Mouse (Mus musculus): ENCODE results near the gene Ttc30a2.
A peak's percentile ranks its signal among the peaks of the same experiment; 100 is the strongest.
"Not testable (repeated sequence)": the region's sequence is repeated elsewhere in the genome, so short reads cannot be mapped to it uniquely, and the experiment has no call there.

The Ttc30a2 gene

GRCm38 (mm10) chr2:75980933-75981439 is 3.0 kb upstream of the Ttc30a2 start:
- DNase-seq, result not testable (repeated sequence)

DNA sequence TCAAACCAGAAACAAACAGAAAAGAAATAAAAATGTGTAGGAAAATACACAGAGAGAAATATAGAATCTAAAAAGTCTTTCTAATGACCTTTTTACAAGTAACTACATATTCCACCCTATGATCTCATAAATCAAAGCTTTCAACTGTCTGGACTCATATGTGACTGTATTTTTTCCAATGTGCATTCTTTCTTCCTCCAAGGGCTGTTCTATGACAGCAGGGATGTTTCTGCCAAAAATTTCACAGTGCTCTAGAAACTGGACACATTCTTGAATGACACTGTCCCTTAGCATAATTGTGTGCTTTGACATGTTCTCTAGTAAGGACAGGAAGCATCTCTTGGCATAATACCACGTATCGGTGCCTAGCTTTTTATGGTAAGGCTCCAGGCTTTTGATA is 1.9 kb downstream of the Ttc30a2 start:
- DNase-seq, result not testable (repeated sequence)

GRCm38 (mm10) chr2:75974131-75974530 is 3.8 kb downstream of the Ttc30a2 start:
- no peak for DNase-seq

GRCm38 (mm10) chr2:75964972-75965371 is 13.0 kb downstream of the Ttc30a2 start:
- peak; percentile 46 to 64 for DNase-seq

DNA sequence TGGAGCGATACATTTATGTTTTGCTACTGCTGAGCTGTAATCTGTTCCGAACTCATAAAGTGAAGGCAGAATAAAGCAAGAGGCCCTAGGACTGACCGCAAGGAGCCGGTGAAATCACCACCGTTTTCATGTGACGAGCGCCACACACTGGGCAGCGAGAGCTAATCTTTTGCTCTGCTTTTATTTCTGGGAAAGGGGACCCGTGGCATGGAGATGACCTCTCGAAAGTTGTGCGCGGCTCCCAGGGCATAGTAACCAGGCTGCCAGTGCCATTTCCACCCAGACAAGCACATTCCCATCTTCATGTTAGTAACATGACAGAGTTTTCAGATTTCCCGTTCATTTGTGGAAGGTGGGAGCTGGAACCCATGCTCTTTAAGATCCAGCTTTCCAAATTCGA is 13.5 kb downstream of the Ttc30a2 start:
- peak; percentile 63 to 67 for DNase-seq

DNA sequence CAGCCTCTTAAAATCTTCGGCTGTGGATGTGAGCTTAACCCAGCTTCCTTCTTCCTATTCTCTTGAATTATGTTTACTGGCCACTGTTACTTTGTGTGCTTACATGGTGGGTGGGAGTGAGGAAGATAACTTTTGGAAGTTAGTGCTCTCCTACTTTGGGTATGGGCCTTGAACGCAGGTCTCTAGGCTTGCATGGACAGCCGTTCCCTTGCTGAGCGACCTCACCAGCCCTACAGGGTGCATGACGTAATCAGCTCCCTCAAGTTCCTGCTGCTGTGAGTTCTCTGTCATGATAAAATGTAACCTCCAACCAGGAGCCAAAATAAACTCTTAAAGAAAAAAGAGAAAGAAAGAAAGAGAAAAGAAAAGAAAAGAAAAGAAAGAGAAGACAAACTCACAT is 13.9 kb downstream of the Ttc30a2 start:
- no peak for DNase-seq

- no peak for DNase-seq
Measured at GRCm38 (mm10) chr2:75963211-75963840, 14.6 kb downstream of the Ttc30a2 start.

DNA sequence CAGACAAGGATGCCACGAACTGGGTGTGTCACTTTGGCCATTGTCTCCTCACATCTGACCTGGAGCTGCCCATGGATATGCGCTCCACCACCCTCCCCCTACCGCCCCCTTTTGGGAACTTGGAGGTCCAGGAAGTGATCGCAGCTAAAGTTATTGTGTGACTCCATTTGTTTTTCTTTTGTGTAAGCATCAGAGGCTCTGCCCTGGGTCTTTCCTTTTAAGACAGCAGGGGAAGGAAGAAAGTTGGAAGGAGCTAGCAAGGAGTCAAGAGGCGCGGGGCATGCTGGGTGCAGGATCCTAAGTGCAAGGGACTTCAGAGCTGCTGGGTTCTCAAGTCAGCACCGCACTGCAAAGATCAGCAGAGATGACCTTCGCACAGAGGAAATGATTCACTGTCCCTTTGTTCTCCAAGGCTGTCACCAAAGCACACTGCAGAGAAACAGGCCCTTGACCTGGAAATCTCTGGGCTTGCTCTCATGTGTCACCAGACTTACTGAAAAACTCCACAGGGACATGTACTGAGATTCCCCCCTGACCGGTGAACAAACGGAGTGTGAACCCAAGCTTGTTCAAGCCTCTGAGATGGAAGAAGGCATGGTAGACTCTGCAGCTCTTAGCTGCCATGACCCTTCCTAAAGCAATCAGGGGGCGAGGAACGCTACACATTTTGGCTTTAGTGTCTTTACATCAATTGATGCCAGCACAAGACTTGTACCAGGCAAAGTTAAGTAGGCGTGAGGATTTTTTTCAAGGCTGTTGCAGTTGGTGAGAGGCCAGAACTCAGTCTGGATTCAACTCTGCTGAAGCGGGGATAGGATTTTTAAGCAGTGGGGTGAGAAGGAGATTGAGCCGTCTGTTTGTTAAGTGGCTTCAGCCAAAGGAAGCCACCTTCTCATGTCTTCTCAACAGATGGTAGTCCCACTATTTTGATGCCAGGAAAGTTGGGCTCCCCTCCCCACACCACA is 17.3 kb downstream of the Ttc30a2 start:
- no peak for DNase-seq

DNA sequence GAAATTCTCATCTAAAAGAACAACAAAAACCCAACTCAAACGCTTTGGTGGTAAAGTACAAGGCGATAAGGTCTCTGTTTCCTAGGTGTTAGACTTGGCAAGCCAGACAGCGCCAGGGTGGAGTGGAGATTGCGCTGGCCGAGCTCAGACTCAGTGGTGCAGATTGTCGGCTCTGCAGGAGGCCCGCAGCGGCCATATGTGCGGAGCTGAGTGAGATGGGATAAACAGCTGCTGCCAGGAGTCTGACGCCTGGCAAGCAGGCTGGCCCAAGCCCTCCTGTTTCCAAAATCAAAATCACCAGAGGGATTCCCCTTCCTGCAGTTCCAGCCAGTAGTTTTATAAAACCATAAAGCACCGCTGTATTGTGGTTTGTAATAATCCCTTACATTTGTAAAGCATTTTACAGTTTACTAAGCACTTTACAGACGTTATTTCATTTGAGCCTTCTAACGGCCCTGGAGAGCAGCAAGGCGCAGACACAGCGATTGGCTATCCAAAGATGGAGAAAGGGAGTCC is 18.1 kb downstream of the Ttc30a2 start:
- peak; percentile 23 to 40 for DNase-seq

DNA sequence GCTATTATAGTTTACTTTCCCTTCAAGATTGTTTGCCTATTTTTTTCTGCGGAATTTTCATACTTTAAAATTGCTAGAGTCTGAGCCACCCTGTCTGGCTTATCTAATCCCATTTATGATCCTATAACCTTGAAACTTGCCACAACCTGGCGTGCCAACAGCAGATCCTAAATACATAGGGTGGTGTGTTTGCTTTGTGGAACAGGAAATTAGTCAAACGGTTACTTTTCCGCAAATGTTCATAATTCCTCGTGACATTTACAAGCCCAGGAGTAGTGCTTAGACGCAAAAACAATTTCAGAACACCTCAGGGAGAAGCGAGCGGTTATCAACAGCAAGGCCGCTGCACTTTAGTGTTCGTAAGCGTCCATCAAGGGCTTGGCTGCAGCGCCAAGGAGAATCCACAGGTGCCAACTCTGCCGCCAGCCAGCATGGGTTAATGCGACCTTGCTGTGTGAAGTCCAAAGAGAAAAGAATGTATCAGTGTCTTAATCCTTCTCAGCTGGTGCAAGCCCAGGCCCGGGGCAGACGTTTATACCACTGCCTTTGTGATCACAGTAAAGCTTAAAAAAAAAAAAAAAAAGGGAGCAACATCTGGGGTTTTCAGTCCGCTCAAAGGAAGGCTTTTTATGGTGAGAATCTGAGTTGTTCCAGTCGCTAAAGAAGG is 18.7 kb downstream of the Ttc30a2 start:
- DNase-seq, result no peak

DNA sequence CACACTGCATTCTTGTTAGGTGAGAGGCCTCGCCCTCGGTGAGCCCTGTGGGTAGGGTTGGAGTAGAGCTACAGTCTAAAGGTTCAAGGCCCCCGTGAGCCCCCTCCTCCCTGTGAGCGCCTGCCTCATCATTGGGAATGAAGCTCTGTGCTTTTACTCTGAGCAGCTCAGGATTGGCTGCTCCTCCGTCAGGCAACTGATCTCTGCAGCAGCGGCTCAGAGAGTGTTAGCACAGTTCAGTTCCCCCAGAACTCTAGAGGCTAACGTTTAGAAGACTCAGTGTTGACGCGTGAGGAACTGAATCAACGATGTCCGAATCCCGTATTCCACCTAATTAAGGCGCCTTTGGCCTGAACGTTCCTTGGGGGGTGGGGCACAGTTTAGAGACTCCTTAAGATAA is 22.3 kb downstream of the Ttc30a2 start:
- no peak for DNase-seq

- DNase-seq, result no peak
Measured at GRCm38 (mm10) chr2:75953320-75953719, 24.6 kb downstream of the Ttc30a2 start.

- no peak for DNase-seq
Measured at GRCm38 (mm10) chr2:75950685-75951084, 27.3 kb downstream of the Ttc30a2 start.

GRCm38 (mm10) chr2:75938117-75939063 is 39.6 kb downstream of the Ttc30a2 start, which contains the start of gene Ttc30b:
Gene Ttc30b, minus strand, starts transcription at chr2:75938585.
- DNase-seq, result peak; percentile 74 to 86

DNA sequence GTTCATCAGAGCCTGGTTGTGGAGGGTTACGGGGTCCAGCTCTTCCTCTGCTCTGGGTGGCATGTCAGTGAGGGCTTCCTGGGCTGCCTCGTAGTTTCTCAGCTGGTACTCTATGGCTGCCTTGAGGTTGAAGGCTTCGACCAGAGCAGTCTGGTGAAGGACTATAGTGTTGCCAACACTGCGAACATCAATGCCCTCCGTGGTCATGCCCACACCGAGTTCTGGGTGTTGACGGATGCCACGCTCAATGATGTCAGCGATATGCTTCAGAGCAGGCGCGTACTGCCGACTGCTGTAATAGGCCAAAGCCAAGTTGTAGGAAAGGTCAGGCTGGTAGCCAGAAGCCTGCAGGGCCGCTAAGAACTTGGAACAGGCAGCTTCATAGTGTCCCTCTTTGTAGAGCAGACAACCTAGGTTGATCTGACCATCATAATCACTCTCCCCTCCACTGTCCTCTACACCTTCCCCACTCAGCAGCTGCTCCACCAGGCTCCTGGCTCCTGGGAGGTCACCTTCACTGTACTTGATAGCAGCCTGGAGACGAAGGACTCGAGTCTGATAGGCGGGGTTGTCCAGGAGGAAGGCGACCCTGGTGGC is 40.4 kb downstream of the Ttc30a2 start:
- peak in 1 of 2 experiments; percentile 31 for DNase-seq

DNA sequence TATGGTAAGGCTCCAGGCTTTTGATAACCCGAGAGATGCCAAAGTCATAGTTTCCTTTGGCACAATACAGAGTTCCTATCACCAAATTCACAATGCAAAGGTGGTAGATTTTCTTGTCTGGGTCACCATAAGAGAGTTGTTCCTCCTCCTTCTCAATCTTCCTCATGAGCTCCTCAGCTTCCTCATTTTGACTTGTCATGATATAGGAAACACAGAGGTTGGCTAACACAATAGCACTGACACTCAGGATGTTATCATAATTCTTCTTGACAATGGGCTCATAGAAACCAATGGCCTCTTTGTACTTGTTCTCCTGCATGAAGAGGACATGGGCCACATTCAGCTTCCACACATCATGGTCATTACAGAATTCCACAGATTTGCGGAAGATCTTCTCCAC is 41.3 kb downstream of the Ttc30a2 start:
- DNase-seq, result not testable (repeated sequence)

GRCm38 (mm10) chr2:75933541-75933940 is 44.4 kb downstream of the Ttc30a2 start:
- no peak for DNase-seq

- no peak for DNase-seq
Measured at GRCm38 (mm10) chr2:75930941-75931340, 47.0 kb downstream of the Ttc30a2 start.

- no peak for DNase-seq
Measured at GRCm38 (mm10) chr2:75929786-75930444, 48.1 kb downstream of the Ttc30a2 start.

- peak; percentile 47 to 54 for DNase-seq
Measured at GRCm38 (mm10) chr2:75929141-75929540, 48.8 kb downstream of the Ttc30a2 start.

DNA sequence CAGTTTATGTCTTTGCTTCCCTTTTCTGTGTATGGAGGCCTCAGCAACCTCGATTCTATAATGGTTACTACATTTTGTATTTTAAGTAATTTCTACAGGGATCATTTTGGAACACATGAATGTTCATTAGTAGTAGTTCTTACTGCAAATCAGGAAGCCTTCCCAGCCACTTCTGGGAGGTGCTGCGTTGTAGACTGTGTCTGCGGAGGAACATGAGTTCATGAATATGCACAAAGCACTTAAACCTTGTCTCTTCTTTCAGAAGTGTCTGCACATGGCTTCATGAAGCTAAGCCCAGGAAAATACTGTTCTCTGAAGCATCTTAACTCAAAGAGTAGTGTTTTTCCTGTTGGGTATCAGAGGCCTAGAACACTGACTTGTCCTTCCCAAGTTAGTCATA is 50.0 kb downstream of the Ttc30a2 start:
- DNase-seq, result no peak
